Mouse (Mus musculus): ENCODE results near the gene March9.

Gene March9

DNA sequence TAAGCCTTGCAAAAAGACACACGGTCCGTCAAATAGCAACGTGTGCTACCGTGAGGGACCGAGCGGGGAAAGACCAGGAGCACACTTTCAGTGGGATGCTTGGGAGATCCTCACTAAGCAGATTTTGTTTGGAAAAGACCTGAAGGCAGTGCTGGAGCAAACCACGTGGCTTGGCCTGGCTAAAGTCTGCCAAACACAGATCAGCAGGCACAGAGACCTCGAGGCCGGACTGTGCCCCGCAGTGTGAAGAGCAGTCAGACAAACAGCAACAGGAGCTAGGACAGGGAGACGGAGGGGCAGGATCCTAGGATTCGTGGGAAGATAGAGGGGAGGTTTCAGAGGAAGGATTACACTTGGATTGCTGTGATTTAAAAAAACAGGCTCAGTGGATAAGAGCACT is 23.7 kb downstream of the March9 start:
- no peak for DNase-seq (ENCODE audit: inconsistent ontology term)

GRCm38 (mm10) chr10:127033301-127033741 is 26.7 kb downstream of the March9 start:
- no peak for DNase-seq (ENCODE audit: inconsistent ontology term)

DNA sequence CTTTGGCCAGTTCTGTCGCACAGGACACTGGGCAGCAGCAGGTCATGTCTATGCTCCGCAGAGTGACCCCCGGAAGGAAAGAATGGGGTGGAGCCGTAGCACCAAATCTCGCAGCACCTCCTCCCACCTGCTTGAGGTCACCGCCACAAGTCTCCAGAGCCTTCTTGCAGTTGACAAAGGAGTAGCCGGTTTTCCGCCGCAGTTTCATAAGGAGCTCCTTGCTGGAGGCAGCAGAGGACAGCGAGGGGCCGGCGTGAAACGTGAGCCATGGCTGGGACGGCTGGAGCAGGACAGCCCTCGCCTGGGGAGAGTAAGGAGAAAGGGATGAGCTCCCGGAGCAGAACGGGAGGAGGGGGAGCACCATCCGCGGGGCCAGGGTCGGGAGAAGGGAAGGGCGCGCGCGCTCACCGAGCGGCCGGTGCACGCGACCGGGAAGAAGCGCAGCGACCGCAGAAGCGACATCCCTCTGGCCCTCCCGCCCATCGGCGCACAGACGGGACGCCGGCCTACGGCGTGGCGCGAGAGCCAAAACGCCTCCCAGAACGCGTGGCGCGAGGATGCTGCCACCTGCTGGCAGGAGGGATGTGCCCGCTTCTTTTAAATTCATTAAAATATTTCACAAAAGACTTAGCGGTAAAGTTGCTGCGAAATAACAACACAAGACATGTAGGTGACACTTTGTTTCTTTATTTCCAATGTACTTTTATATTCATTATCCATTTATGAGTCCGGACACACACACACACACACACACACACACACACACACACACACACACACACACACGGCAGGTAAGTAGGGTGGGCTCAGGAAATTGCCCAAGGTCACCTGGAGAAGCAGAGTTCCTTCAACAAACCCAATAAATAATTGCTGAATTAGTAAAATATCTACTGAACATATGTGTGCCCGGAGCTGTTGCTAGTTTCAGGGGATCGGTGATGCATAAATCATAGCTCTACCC is 29.4 kb downstream of the March9 start, which contains the start of gene Tsfm:
Tsfm (minus strand) TSS at position 505 of the 961 bp plus-strand sequence.
- DNase-seq (ENCODE audit: inconsistent ontology term), result peak; percentile 88

DNA sequence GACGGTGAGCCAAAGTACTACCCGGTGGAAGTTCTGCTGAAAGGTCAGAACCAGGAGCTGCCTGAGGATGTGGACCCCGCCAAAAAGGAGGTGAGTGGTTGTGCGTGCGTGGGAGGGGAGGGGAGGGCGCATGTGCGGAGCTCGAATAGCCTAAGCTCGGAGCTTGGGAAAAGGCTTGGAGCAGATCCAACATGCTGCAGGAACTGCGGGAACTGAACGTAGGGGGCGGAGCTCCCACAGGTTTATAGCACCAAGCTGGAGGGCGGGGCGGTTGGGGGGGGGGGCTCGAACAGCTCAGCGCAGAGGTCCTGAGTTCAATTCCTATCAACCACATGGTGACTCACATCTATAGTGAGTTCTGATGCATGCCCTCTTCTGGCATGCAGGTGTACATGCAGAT is 41.6 kb downstream of the March9 start:
- no peak for DNase-seq (ENCODE audit: inconsistent ontology term)

DNA sequence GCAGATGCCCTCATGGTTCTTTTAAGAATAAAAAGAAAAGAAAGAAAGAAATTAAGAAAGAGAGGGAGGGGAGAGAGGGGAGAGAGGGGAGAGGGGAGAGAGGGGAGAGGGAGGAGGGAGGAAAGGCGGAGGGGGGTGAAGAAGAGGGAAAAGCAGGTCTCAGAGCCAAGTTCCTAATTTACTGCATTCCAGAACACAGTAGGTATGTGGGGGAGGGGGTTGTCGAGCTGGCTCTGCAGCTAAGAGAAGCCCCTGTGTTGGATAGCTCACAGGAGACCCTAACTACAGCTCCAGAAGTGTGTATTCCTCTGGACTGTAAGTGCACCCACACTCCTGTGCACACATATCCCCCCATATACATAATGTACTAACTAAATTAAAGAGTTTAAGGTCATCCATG is 42.9 kb downstream of the March9 start:
- DNase-seq (ENCODE audit: inconsistent ontology term), result no peak

DNA sequence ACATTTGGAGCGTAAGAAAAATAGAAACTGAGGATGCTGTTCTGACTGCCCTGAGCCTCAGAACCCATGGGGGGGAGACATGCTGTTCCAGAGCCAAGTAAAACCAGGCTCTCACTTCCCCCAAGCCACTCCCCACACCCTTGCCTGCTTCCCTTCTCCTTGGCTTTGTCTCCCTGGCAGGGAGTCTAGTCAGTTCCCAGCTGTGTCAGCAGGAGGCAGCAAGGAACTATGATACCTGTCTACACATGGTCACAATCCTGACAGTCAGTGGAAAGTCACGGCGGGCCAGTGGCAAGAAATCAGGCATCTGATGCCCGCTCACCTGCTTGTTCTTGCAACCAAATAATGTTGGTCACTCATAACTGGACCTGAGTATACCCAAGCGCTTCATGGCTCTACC is 43.5 kb downstream of the March9 start:
- DNase-seq (ENCODE audit: inconsistent ontology term), result no peak
